Mouse (Mus musculus): ENCODE measurements at regions not wholly inside any gene's neighbourhood (a gene's known extent, or its start where the extent isn't known, plus 50 kb on each side); places are given as distances from the start of the nearest gene placed in this dataset.

DNA sequence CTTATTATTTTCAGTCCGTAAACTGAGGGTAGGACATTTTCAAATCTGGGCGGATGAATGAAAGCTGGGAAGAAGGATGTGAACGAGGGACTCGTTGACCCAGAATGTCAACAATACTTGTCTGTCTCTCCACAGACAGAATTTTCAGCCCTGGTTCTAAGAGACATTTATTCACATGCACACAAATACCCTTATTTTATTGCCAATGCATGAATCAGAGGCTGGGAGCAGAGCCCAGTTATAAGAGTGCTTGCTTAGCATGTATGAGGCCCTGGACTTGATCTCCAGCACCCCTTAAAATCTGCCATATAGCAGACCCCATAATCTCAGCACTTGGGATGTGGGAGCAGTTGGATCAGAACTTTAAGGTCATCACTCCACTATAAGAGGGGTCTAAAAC is 384.8 kb upstream of the Mpdz start:
- Histone ChIP-seq H3K4me1 (ENCODE audit: control insufficient read depth in 1 of 2, insufficient read depth in 2 of 2, low read length in 2 of 2) (no peaks in the 10 kb centered on the region), H3K27me3 (ENCODE audit: control insufficient read depth in 1 of 2, insufficient read depth in 2 of 2, low read length in 2 of 2) (no peaks in the 10 kb centered on the region), H3K9ac (ENCODE audit: control insufficient read depth, low read depth, low read length, poor library complexity, severe bottlenecking) (no peak overlapping the region), H3K9me3 (replicated peaks; ENCODE audit: insufficient read depth, low read length) (no peaks in the 10 kb centered on the region), H3K27ac (ENCODE audit: control insufficient read depth, low read depth, low read length) (no peak overlapping the region), H3K4me3 (ENCODE audit: control insufficient read depth in 1 of 2, insufficient read depth in 1 of 2, low read depth in 2 of 2, low read length in 2 of 2) (no peak overlapping the region), H3K79me2 (ENCODE audit: control insufficient read depth, insufficient read depth, low read length, poor library complexity) (no peaks in the 10 kb centered on the region), H3K36me3 (ENCODE audit: control insufficient read depth in 1 of 2, insufficient read depth in 2 of 2, low read length in 2 of 2) (no peaks in the 10 kb centered on the region)
- DNase-seq (ENCODE audit: low read depth, low spot score): no peak
- TF ChIP-seq TAL1 (IDR thresholded peaks at IDR 0.05; ENCODE audit: low read length) (no peak), MAX (IDR thresholded peaks at IDR 0.05; ENCODE audit: low read length) (no peak), MYC (IDR thresholded peaks at IDR 0.05; ENCODE audit: low read depth, low read length) (no peak), CHD2 (IDR thresholded peaks at IDR 0.05; ENCODE audit: low read length) (no peak), MXI1 (IDR thresholded peaks at IDR 0.05; ENCODE audit: low read depth, low read length) (no peak), ZKSCAN1 (IDR thresholded peaks at IDR 0.05; ENCODE audit: low read depth, low read length) (no peak), USF2 (IDR thresholded peaks at IDR 0.05; ENCODE audit: borderline replicate concordance in 1 of 2, insufficient read depth in 1 of 2, low read depth in 1 of 2, low read length in 2 of 2) (no peak), USF1 (IDR thresholded peaks at IDR 0.05; ENCODE audit: low read depth, low read length) (no peak), GABPA (IDR thresholded peaks at IDR 0.05; ENCODE audit: low read depth, low read length) (no peak), NRF1 (IDR thresholded peaks at IDR 0.05; ENCODE audit: insufficient read depth, low read depth, low read length, poor library complexity, severe bottlenecking) (no peak)

DNA sequence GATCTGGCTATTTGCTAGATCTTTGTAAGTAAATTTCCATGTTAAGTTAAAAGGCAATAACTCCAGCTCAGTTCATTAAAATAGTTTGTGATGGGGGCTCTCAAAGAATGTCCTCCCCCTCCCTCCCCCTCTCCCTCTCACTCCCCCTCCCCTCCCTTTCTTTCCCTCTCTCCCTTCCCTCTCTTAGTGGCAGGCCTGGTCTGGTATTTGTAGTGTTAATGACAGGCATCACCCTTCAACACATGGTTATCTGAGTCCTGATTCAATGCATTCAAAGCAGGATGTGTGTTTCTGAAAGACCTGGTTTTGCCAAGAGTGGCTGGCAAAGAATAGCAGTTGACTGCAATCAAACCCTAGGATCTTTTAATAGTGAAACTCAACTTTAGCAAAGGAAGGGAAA is 383.4 kb upstream of the Mpdz start:
- H3K4me1 ChIP-seq (ENCODE audit: control insufficient read depth in 1 of 2, insufficient read depth in 2 of 2, low read length in 2 of 2): no peaks in the 10 kb centered on the region
- no peaks in the 10 kb centered on the region for H3K79me2 ChIP-seq (ENCODE audit: control insufficient read depth, insufficient read depth, low read length, poor library complexity)
- H3K36me3 ChIP-seq (ENCODE audit: control insufficient read depth in 1 of 2, insufficient read depth in 2 of 2, low read length in 2 of 2): no peaks in the 10 kb centered on the region
- H3K27me3 ChIP-seq (ENCODE audit: control insufficient read depth in 1 of 2, insufficient read depth in 2 of 2, low read length in 2 of 2): no peaks in the 10 kb centered on the region
- TF ChIP-seq E2F4 (IDR thresholded peaks at IDR 0.05; ENCODE audit: borderline replicate concordance, low read depth, low read length): no peak
- no peak for TF ChIP-seq NELFE (IDR thresholded peaks at IDR 0.05; ENCODE audit: low read depth, low read length)
- no peak for TF ChIP-seq HCFC1 (IDR thresholded peaks at IDR 0.05; ENCODE audit: low read depth, low read length)
- no peak for TF ChIP-seq MXI1 (IDR thresholded peaks at IDR 0.05; ENCODE audit: low read depth, low read length)
- TF ChIP-seq GABPA (IDR thresholded peaks at IDR 0.05; ENCODE audit: low read depth, low read length): no peak
- TF ChIP-seq SMC3 (IDR thresholded peaks at IDR 0.05; ENCODE audit: low read depth, low read length): no peak
- TF ChIP-seq JUND (IDR thresholded peaks at IDR 0.05; ENCODE audit: low read depth, low read length): no peak
- no peak for TF ChIP-seq USF2 (IDR thresholded peaks at IDR 0.05; ENCODE audit: borderline replicate concordance in 1 of 2, insufficient read depth in 1 of 2, low read depth in 1 of 2, low read length in 2 of 2)
- TF ChIP-seq ZNF384 (IDR thresholded peaks at IDR 0.05; ENCODE audit: low read depth, low read length): no peak
- TF ChIP-seq ELF1 (IDR thresholded peaks at IDR 0.05; ENCODE audit: low read depth, low read length): no peak
- TF ChIP-seq CTCF (IDR thresholded peaks at IDR 0.05 in 2 of 3, conservative IDR thresholded peaks at IDR 0.05 in 1 of 3; ENCODE audit: control insufficient read depth in 1 of 3, insufficient read depth in 1 of 3, low read depth in 2 of 3, low read length in 3 of 3, poor library complexity in 1 of 3, severe bottlenecking in 1 of 3): no peak
- TF ChIP-seq RAD21 (IDR thresholded peaks at IDR 0.05; ENCODE audit: low read depth, low read length): no peak
- no peak overlapping the region for H3K27ac ChIP-seq (ENCODE audit: control insufficient read depth, low read depth, low read length)
- H3K9me3 ChIP-seq (replicated peaks; ENCODE audit: insufficient read depth, low read length): no peaks in the 10 kb centered on the region
- no peak overlapping the region for H3K4me3 ChIP-seq (ENCODE audit: control insufficient read depth in 1 of 2, insufficient read depth in 1 of 2, low read depth in 2 of 2, low read length in 2 of 2)
- no peak for DNase-seq (ENCODE audit: low read depth, low spot score)
- H3K9ac ChIP-seq (ENCODE audit: control insufficient read depth, low read depth, low read length, poor library complexity, severe bottlenecking): no peak overlapping the region

All from MEL (cell line).